Mouse (Mus musculus): ENCODE measurements around the gene Enthd1. TPM values are rescaled to one million over a fixed set of nuclear protein-coding genes. Genes with fewer than 3 reads are reported as not detected.
"Not testable (repeated sequence)": the region's sequence is repeated elsewhere in the genome, so short reads cannot be mapped to it uniquely, and the experiment has no call there.

Enthd1 gene
- polyA plus RNA-seq, 1 experiment from 2014 or later: not detected

- Histone ChIP-seq H3K36me3 (no peaks in the 10 kb centered on the region), H3K4me3 (no peak overlapping the region), H3K27me3 (replicated peaks) (peaks cover 51% of the 10 kb centered on the region), H3K9ac (no peak overlapping the region), H3K4me1 (peaks cover 7% of the 10 kb centered on the region; the same call in 1 of the 2 replicates), H3K27ac (no peak overlapping the region), H3K9me3 (replicated peaks) (no peaks in the 10 kb centered on the region), H3K4me2 (no peak overlapping the region)
- 70% methylated on average over 6 of the region's 6 CpGs for WGBS (ENCODE audit: insufficient replicate concordance)
- no peak for ATAC-seq
Measured at GRCm38 (mm10) chr15:80592737-80593136, 27.8 kb upstream of the Enthd1 start.

DNA sequence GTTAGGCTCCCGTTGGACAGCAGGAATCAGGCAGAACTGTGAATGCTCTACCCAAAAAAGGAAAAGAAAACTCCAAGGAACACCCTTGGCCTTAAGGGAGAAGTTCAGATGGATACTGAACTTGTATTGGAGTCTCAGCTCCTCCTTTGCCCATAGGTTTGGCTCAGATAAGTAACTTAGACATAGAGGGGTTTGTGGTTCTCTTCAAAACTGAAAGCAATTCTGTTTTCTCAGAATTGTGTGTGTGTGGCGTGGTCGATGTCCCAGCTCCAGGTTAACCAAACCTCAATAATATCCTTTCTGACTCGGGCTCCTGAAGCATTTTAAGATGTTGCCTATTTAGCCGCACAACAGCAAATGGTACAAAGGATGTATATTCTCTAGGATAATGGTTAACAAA, 25.7 kb upstream of the Enthd1 start:
- Histone ChIP-seq H3K9ac (no peak overlapping the region), H3K27me3 (replicated peaks) (peaks cover 46% of the 10 kb centered on the region), H3K4me2 (no peak overlapping the region), H3K36me3 (no peaks in the 10 kb centered on the region), H3K9me3 (replicated peaks) (no peaks in the 10 kb centered on the region), H3K27ac (no peak overlapping the region), H3K4me3 (no peak overlapping the region), H3K4me1 (peaks cover 7% of the 10 kb centered on the region; the same call in 1 of the 2 replicates)
- WGBS (ENCODE audit: insufficient replicate concordance): 65% methylated on average over 5 of the region's 5 CpGs
- ATAC-seq: no peak

DNA sequence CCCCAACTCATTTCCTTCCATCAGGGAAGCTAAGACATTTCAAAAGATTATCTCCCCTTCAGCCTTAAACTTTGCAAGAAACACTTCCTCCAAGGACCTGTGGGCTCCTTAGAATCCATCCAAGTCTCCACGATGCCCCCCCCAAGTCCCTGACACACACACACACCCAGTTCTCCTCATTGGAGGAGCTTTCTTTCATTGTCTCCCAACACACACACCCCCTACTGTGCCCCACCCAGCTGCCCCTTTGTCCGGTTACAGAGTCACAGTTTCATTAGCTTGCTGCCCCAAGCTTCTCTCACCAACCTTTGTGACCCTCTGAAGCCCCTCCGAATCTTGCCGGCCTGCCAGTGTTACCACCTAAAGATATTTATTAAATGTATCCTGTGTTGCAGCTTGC, 21.3 kb upstream of the Enthd1 start:
- H3K4me3 ChIP-seq: no peak overlapping the region
- H3K27ac ChIP-seq: no peak overlapping the region
- ATAC-seq: no peak
- H3K27me3 ChIP-seq (replicated peaks): peaks cover 75% of the 10 kb centered on the region
- H3K4me2 ChIP-seq: no peak overlapping the region
- peaks cover 11% of the 10 kb centered on the region for H3K4me1 ChIP-seq
- 50% methylated on average over 4 of the region's 4 CpGs for WGBS (ENCODE audit: insufficient replicate concordance)
- H3K36me3 ChIP-seq: no peaks in the 10 kb centered on the region
- no peaks in the 10 kb centered on the region for H3K9me3 ChIP-seq (replicated peaks)
- no peak overlapping the region for H3K9ac ChIP-seq

DNA sequence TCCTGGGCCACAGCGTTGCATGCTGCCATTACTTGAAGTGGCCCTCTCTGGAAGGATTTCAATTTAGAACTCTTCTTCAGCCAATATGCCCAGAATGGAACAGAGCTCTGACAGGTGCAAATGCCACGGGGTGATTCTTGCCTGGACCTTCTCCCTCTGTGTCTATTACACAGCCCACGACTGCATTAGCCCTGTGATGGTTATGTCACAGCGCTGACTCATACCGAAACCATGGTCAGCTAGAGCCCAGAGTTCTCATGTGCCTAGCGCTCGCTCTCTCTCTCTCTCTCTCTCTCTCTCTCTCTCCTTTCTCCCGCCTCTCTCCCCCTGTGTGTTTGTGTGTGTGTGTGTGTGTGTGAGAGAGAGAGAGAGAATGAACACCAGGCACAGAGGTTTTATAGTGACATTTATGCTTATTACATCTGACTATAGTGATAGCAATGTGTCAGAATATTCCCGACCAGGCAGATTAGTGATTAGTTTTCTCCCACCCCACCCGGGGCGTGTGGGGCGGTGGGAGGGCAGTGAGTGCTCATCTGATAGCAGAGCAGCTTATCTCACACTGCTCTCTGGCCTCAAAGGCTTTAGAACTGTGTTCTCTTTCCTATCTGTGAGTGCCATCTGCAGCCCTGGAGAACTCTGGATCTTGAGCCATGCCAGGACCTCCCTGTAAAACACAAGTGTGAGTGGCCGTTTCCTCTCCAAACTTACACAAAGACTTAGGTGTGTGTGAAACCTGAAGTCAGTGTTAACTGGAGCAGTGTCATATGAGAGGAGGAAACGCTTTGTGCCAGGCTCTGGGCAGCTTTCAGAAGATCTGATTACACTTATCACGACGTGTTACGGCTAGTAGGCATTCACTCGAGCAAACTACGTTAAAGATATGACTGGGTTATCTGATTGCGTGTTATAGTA, 17.9 kb upstream of the Enthd1 start:
- Histone ChIP-seq H3K4me2 (peak overlapping the region; percentile 38), H3K27me3 (replicated peaks) (peaks cover 77% of the 10 kb centered on the region), H3K27ac (no peak overlapping the region), H3K9ac (no peak overlapping the region; the same call in 1 of the 2 replicates), H3K4me1 (peaks cover 11% of the 10 kb centered on the region), H3K36me3 (no peaks in the 10 kb centered on the region), H3K4me3 (no peak overlapping the region), H3K9me3 (replicated peaks) (no peaks in the 10 kb centered on the region)
- WGBS (ENCODE audit: insufficient replicate concordance): 37% methylated on average over 19 of the region's 20 CpGs
- peak; percentile 62 for ATAC-seq

DNA sequence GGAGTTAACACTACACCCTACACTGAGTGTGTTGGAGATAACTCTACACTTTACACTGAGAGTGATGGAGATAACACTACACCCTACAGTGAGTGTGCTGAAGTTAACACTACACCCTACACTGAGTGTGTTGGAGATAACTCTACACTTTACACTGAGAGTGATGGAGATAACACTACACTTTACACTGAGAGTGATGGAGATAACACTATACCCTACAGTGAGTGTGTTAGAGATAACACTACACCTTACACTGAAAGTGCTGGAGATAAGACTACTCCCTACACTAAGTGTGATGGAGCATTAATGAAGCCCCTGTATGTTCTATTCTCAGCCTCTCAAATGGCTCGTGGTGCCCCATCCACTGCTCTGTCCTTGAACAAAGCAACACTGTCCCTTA, 15.6 kb upstream of the Enthd1 start:
- ATAC-seq; H3K36me3 ChIP-seq; H3K27ac ChIP-seq; H3K9me3 ChIP-seq (replicated peaks); H3K4me3 ChIP-seq; H3K9ac ChIP-seq; H3K4me2 ChIP-seq: not testable (repeated sequence)
- Histone ChIP-seq H3K4me1 (peaks cover 11% of the 10 kb centered on the region), H3K27me3 (replicated peaks) (peaks cover 89% of the 10 kb centered on the region)
- 68% methylated on average over 1 of the region's 1 CpGs for WGBS (ENCODE audit: insufficient replicate concordance)

- WGBS (ENCODE audit: insufficient replicate concordance): 59% methylated on average over 3 of the region's 3 CpGs
- H3K9ac ChIP-seq: no peak overlapping the region
- no peak for ATAC-seq
- no peak overlapping the region for H3K27ac ChIP-seq
- H3K4me2 ChIP-seq: no peak overlapping the region
- no peaks in the 10 kb centered on the region for H3K9me3 ChIP-seq (replicated peaks)
- no peaks in the 10 kb centered on the region for H3K36me3 ChIP-seq
- peaks cover 11% of the 10 kb centered on the region for H3K4me1 ChIP-seq
- H3K4me3 ChIP-seq: no peak overlapping the region
- H3K27me3 ChIP-seq (replicated peaks): peaks cover 86% of the 10 kb centered on the region
Measured at GRCm38 (mm10) chr15:80579121-80579520, 14.2 kb upstream of the Enthd1 start.

DNA sequence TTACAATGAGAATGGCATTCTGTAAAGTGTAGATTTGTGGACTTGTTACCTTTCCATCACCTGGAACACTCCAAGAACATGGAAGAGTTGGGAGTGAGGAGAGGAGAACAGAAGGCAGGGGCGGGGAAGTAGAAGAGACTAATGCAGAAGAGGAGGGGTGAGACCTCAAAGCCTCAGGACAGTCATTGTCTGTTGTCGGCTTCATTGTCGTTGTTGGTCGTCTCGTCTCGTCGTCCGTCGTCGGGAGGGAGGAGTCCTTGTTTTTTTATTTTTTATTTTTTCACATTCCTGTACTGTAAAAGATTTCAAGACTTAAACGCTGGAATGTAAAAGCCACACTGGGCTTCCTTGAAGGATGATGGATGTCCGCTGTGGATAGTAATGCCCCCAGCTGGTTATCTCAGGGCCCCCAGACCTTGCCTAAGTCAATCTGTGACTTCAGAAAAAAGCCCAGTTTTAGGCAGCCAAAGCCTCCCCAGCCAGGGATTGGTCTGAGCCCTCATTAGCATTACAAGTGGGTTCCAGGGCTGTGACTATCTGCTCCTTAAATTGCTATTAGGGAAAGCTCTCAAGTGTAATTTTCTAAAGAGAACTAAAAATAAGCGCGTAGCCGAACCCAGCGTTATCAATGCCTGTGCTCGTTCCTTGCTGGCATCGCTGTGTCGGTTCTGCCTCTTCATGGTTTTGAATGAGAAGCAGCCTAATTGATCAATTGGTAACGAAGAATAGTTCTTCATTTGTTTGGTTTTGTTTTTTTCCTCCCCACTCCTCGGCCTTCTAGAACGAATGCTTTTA, 12.4 kb upstream of the Enthd1 start:
- WGBS (ENCODE audit: insufficient replicate concordance): 31% methylated on average over 22 of the region's 22 CpGs
- Histone ChIP-seq H3K27me3 (replicated peaks) (peaks cover 85% of the 10 kb centered on the region), H3K36me3 (no peaks in the 10 kb centered on the region), H3K4me2 (no peak overlapping the region), H3K4me1 (peaks cover 4% of the 10 kb centered on the region; the same call in 1 of the 2 replicates), H3K4me3 (no peak overlapping the region), H3K9me3 (replicated peaks) (no peaks in the 10 kb centered on the region), H3K9ac (no peak overlapping the region), H3K27ac (no peak overlapping the region)
- no peak for ATAC-seq

DNA sequence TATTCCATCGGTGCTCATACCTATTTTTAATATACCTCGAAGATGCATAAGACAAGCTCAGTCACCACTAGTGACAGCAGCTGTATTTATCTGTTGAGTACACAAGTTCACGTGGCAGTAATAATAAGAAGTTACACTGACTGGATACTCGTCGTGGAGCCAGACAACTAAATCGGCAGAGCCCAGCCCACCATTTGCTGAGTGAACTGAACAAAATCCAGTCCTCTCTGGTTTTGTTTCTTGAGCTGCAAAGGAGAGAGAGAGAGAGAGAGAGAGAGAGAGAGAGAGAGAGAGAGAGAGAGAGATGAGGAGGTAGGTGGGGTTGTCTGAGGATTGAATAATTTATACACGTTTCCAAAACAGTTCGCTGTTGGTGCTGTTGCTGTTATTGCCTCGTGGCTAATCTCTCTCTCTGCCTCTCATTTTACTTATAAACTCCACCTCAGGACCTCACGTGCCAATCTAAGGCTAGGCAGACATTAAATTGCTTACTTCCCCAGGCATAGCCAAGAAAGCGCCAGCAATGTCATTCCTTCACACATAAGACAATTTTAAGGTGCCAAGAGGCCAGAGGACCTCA, 11.5 kb upstream of the Enthd1 start:
- Histone ChIP-seq H3K4me2 (no peak overlapping the region), H3K9ac (no peak overlapping the region), H3K27me3 (replicated peaks) (peaks cover 87% of the 10 kb centered on the region), H3K4me1 (0 out of 2 replicates have a peak, but pooled peaks cover 7% of the 10 kb centered on the region), H3K9me3 (replicated peaks) (no peaks in the 10 kb centered on the region), H3K36me3 (no peaks in the 10 kb centered on the region), H3K4me3 (no peak overlapping the region), H3K27ac (no peak overlapping the region)
- no peak for ATAC-seq
- 71% methylated on average over 11 of the region's 11 CpGs for WGBS (ENCODE audit: insufficient replicate concordance)

DNA sequence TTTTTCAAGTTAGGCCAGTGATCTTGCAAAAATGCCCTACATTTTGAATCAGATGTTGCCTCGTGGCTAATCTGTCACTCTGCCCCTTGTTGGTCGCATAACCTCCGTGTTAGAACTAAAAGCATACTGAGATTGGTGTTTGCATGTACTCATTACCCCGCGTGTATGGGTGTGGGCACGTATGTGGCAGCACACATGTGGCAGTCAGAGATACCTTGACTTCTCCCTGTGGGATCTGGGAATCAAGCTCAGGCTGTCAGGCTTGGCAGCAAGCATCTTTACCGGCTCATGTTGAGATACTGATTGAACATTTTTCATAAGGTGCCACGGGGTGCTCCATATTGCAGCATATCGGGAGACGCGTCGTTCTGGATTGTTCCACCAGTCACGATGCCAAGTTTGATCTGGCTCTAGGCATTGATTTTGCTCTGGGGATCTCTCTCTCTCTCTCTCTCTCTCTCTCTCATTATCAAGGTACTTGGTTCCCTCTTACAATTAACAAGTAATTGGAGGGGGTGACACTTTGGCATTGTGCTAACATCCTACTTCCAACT, 10.9 kb upstream of the Enthd1 start:
- H3K4me3 ChIP-seq: no peak overlapping the region
- WGBS (ENCODE audit: insufficient replicate concordance): 80% methylated on average over 13 of the region's 13 CpGs
- peaks cover 87% of the 10 kb centered on the region for H3K27me3 ChIP-seq (replicated peaks)
- no peaks in the 10 kb centered on the region for H3K36me3 ChIP-seq
- H3K4me1 ChIP-seq: 0 out of 2 replicates have a peak, but pooled peaks cover 7% of the 10 kb centered on the region
- H3K4me2 ChIP-seq: no peak overlapping the region
- no peak overlapping the region for H3K9ac ChIP-seq
- no peaks in the 10 kb centered on the region for H3K9me3 ChIP-seq (replicated peaks)
- H3K27ac ChIP-seq: no peak overlapping the region
- ATAC-seq: no peak

DNA sequence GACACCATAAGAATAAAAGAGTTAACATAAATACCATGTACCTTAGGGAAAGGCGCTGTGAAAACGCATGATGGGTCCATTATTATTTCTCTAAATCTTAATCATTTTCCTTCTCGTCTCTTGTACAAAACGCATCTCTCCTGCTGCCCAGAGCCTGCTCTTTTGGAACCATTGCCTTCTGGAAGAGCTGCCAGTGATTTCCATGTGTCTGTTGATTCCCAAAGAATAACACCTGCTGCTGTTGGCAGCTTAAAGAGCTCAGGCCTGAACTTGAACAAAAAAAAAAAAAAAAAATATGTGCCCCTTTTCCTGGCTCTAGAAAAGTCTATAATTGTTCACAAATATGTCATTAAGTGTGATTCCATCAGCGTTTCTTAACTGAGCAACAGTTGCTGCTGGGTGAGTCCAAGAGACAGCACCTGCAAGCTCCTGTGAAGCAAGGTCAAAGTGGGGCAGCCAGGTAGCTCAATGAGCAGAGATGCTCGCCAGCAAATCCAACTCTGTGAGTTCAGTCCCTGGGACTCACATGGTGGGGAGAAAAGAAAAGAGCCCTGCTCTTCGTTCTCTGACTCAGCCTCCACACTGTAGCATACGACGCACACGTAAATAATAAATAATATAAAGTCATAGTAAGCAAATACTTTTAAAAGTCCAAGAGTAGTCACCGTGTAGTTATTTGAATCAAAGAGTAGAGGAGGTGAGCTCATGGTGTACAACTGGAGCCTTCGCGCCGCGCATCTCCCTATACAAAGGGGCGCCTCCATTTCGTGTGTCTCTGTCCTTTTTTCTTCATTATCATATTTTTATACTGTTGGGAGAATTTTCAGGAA, 9.5 kb upstream of the Enthd1 start:
- H3K36me3 ChIP-seq: no peaks in the 10 kb centered on the region
- peaks cover 89% of the 10 kb centered on the region for H3K27me3 ChIP-seq (replicated peaks)
- H3K4me2 ChIP-seq: no peak overlapping the region
- H3K9ac ChIP-seq: no peak overlapping the region
- no peak overlapping the region for H3K4me3 ChIP-seq
- no peak overlapping the region for H3K27ac ChIP-seq
- ATAC-seq: no peak
- H3K4me1 ChIP-seq: 0 out of 2 replicates have a peak, but pooled peaks cover 7% of the 10 kb centered on the region
- H3K9me3 ChIP-seq (replicated peaks): no peaks in the 10 kb centered on the region
- WGBS (ENCODE audit: insufficient replicate concordance): 80% methylated on average over 17 of the region's 17 CpGs

Measured in liver, embryonic 12.5 days (tissue).